Mouse (Mus musculus): ENCODE data around the gene Zbtb9.

- TF ChIP-seq EP300 (IDR thresholded peaks at IDR 0.05; ENCODE audit: low read depth) (no peak), CTCF (IDR thresholded peaks at IDR 0.05; ENCODE audit: low read depth) (no peak)
Observed at GRCm38 (mm10) chr17:27038335-27039050, 65.5 kb downstream of the Zbtb9 start.

Measured in liver, embryonic 14.5 days (tissue).